Mouse (Mus musculus) kidney, postnatal 14 days (tissue): ENCODE results near the gene Egr2.
A peak's percentile ranks its signal among the peaks of the same experiment; 100 is the strongest.

Source experiments
- DNase-seq: peaks from one replicate; pipeline ENCODE4 v3.0.0; 2022; ENCODE audit warnings: mixed read lengths

Gene Egr2

GRCm38 (mm10) chr10:67535256-67535655 lies at the start of gene Egr2:
Gene Egr2 (plus strand): TSS chr10:67535475.
- DNase-seq = no peak

- peak; percentile 26 for DNase-seq
Measured at GRCm38 (mm10) chr10:67487496-67487895, 47.8 kb upstream of the Egr2 start.

GRCm38 (mm10) chr10:67489836-67490235 lies 45.4 kb upstream of the Egr2 start:
- no peak for DNase-seq

GRCm38 (mm10) chr10:67490632-67491031 lies 44.6 kb upstream of the Egr2 start:
- DNase-seq = no peak

- DNase-seq = no peak
Measured at GRCm38 (mm10) chr10:67492161-67492571, 43.1 kb upstream of the Egr2 start.

GRCm38 (mm10) chr10:67493556-67493955 lies 41.7 kb upstream of the Egr2 start:
- DNase-seq = no peak

GRCm38 (mm10) chr10:67497144-67497892 lies 38.0 kb upstream of the Egr2 start:
- no peak for DNase-seq

GRCm38 (mm10) chr10:67497951-67498350 lies 37.3 kb upstream of the Egr2 start:
- DNase-seq = no peak

- DNase-seq = no peak
Measured at GRCm38 (mm10) chr10:67503320-67503995, 31.8 kb upstream of the Egr2 start.

- DNase-seq = no peak
Measured at GRCm38 (mm10) chr10:67504046-67504445, 31.2 kb upstream of the Egr2 start.

- no peak for DNase-seq
Measured at GRCm38 (mm10) chr10:67505248-67505647, 30.0 kb upstream of the Egr2 start.

GRCm38 (mm10) chr10:67512211-67512610 lies 23.1 kb upstream of the Egr2 start:
- no peak for DNase-seq

GRCm38 (mm10) chr10:67512871-67513270 lies 22.4 kb upstream of the Egr2 start:
- DNase-seq = no peak

- DNase-seq = no peak
Measured at GRCm38 (mm10) chr10:67518733-67519132, 16.5 kb upstream of the Egr2 start.

- no peak for DNase-seq
Measured at GRCm38 (mm10) chr10:67524130-67524529, 11.1 kb upstream of the Egr2 start.

GRCm38 (mm10) chr10:67524694-67525093 lies 10.6 kb upstream of the Egr2 start:
- no peak for DNase-seq

- no peak for DNase-seq
Measured at GRCm38 (mm10) chr10:67526435-67526834, 8.8 kb upstream of the Egr2 start.

GRCm38 (mm10) chr10:67529769-67530168 lies 5.5 kb upstream of the Egr2 start:
- no peak for DNase-seq

- peak; percentile 87 for DNase-seq
Measured at GRCm38 (mm10) chr10:67535972-67536371, 697 bp downstream of the Egr2 start.

GRCm38 (mm10) chr10:67536621-67537141 lies 1.4 kb downstream of the Egr2 start:
- peak; percentile 57 for DNase-seq

- DNase-seq = peak; percentile 94
Measured at GRCm38 (mm10) chr10:67537151-67537994, 2.1 kb downstream of the Egr2 start.

- DNase-seq = no peak
Measured at GRCm38 (mm10) chr10:67538106-67538505, 2.8 kb downstream of the Egr2 start.
